Mouse (Mus musculus) limb, embryonic 14.5 days (tissue): ENCODE measurements around the gene Pde1a. TPM values are rescaled to one million over a fixed set of nuclear protein-coding genes. Genes with fewer than 3 reads are reported as not detected.

Source experiments
- ATAC-seq: fragments of 200-750 bp; cut with Nextera tagmentation; 2 replicates; pipeline ENCODE4 v1.8.0; 2017; ENCODE audit warnings: low read depth, moderate number of reproducible peaks, moderate TSS enrichment; ENCODE audit not compliant: low FRiP score
- DNase-seq: peaks from one replicate; pipeline ENCODE4 v3.0.0-alpha.2; 2015; ENCODE audit warnings: low spot score
- H3K27ac ChIP-seq: fragments of 300-500 bp; sonication (generic); replicated peaks from 2 replicates; pipeline ENCODE4 v1.5.1; 2014; ENCODE audit warnings: low read depth, mild to moderate bottlenecking, low read length, moderate library complexity, mixed read lengths
- H3K27me3 ChIP-seq: fragments of 300-500 bp; sonication (generic); 2 replicates; pipeline ENCODE4 v1.6.1; 2014; ENCODE audit warnings: low read length, mixed read lengths; ENCODE audit not compliant: control insufficient read depth, insufficient read depth
- H3K36me3 ChIP-seq: fragments of 300-500 bp; sonication (generic); 2 replicates; pipeline ENCODE4 v1.6.1; 2014; ENCODE audit warnings: mild to moderate bottlenecking, low read length, moderate library complexity, mixed read lengths; ENCODE audit not compliant: control insufficient read depth, insufficient read depth
- H3K4me1 ChIP-seq: fragments of 300-500 bp; sonication (generic); 2 replicates; pipeline ENCODE4 v1.6.1; 2014; ENCODE audit warnings: antibody characterized with exemption, low read length, mixed read lengths; ENCODE audit not compliant: control insufficient read depth, insufficient read depth
- H3K4me2 ChIP-seq: fragments of 300-500 bp; sonication (generic); replicated peaks from 2 replicates; pipeline ENCODE4 v1.6.1; 2014; ENCODE audit warnings: low read depth, mild to moderate bottlenecking, low read length, moderate library complexity; ENCODE audit not compliant: severe bottlenecking
- H3K4me3 ChIP-seq: fragments of 300-500 bp; sonication (generic); replicated peaks from 2 replicates; pipeline ENCODE4 v1.5.1; 2014; ENCODE audit warnings: low read length
- H3K9ac ChIP-seq: fragments of 300-500 bp; sonication (generic); 2 replicates; pipeline ENCODE4 v1.6.1; 2014; ENCODE audit warnings: mild to moderate bottlenecking, low read depth, low read length, moderate library complexity; ENCODE audit not compliant: severe bottlenecking
- H3K9me3 ChIP-seq: fragments of 300-500 bp; sonication (generic); 2 replicates; pipeline ENCODE4 v1.6.1; 2016; ENCODE audit warnings: low read length; ENCODE audit not compliant: control insufficient read depth
- POLR2A ChIP-seq: fragments of 200-500 bp; IDR thresholded peaks from 2 replicates; pipeline ENCODE4 v1.8.0; 2012; ENCODE audit warnings: inconsistent platforms, mild to moderate bottlenecking, moderate library complexity, borderline replicate concordance; ENCODE audit not compliant: insufficient read depth, insufficient read length; ENCODE audit errors: extremely low read depth
- WGBS: fragments of 180-500 bp; shearing (Covaris S2); extraction: QIAGEN DNeasy Blood & Tissue Kit; methylation state at CpG from one replicate; pipeline ENCODE4 v1.1.7; 2014; 5-methylcytosine and 5-hydroxymethylcytosine counted together
- polyA plus RNA-seq, 2 experiments: library from polyadenylated mRNA; depleted of rRNA in 1 of 2; stranded (reverse) in 1 of 2; unstranded in 1 of 2; fragments of >200 nt; fragmentation: Nextera tagmentation in 1 of 2; extraction: Ambion mirVana in 1 of 2; gene quantifications; 2 replicates each; pipeline versions ENCODE4 v1.2.1 to v1.2.3; 2012 to 2014

The Pde1a gene
- polyA plus RNA-seq, 2 experiments = 3.0 to 5.6 TPM

DNA sequence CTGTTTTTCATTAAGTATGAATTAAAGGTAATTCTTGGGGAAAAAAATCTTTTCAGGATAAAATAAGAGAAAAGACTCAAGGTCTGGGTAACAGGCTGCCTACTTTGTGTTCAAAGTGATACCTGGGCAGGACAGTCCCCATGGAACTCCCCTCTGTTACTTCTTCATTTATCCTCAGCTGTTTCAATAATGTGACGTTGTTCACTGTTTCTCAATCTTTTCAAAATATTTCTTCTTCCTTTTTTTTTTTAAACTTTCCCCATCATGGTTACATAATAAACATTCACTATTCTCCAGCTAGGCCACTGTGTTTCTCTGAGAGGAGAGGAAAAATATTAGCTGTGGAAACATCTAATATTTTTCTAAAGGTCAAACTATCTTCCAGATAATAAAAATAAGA is 103.7 kb downstream of the Pde1a start:
- no peak for ATAC-seq
- Histone ChIP-seq H3K27me3 (no peaks in the 10 kb centered on the region), H3K36me3 (no peaks in the 10 kb centered on the region), H3K4me3 (no peak overlapping the region), H3K4me1 (no peaks in the 10 kb centered on the region), H3K9ac (no peak overlapping the region), H3K27ac (no peak overlapping the region), H3K4me2 (no peak overlapping the region), H3K9me3 (no peaks in the 10 kb centered on the region)
- WGBS = 90% methylated on average over 1 of the region's 1 CpGs
- no peak for DNase-seq
- TF ChIP-seq POLR2A = no peak

DNA sequence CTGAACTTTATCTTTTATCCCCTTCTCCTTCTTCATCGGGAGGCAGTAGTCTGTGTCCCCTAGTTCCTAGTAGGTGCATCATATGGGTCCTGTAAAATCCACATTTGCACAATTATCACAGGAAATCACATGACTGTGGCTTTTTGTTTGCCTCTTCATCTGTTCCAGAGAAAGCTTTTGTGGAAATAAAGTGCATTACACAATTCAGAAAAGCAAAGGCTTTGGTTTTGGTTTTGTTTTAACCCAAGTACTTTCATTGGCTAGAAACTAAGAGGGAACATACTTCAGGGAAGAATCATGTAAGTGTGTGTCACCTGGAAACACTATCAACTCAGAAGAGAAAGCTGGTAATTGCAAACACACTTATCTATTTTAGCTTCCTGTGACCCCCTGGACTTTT is 104.2 kb downstream of the Pde1a start:
- Histone ChIP-seq H3K4me1 (no peaks in the 10 kb centered on the region), H3K9ac (no peak overlapping the region), H3K9me3 (no peaks in the 10 kb centered on the region), H3K27me3 (no peaks in the 10 kb centered on the region), H3K36me3 (no peaks in the 10 kb centered on the region), H3K4me3 (no peak overlapping the region), H3K27ac (no peak overlapping the region), H3K4me2 (no peak overlapping the region)
- ATAC-seq (no peak), DNase-seq (no peak)
- no peak for TF ChIP-seq POLR2A
- 71% methylated on average over 1 of the region's 1 CpGs for WGBS

DNA sequence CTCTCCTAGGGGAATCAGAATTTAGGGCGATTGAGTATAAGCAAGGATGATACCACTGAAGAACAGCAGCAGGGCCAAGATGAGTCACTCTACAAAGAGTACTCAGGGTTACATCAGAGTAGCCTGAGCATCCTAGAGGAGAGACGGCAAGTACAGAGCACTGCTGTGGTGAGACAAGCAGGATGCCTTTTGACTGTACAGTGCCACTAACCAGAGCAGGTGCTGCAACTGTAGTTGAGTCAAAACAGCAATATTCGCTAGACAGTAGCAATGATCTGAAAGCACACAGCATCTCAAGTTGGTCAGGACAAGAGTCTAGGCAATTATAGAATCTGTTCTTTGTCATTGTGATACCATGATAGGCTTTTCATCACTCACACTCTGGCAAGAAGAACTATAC is 115.1 kb downstream of the Pde1a start:
- no peaks in the 10 kb centered on the region for H3K9me3 ChIP-seq
- H3K27ac ChIP-seq = no peak overlapping the region
- H3K27me3 ChIP-seq = no peaks in the 10 kb centered on the region
- H3K4me2 ChIP-seq = no peak overlapping the region
- no peak for DNase-seq
- WGBS = 84% methylated on average over 3 of the region's 3 CpGs
- TF ChIP-seq POLR2A = no peak
- no peaks in the 10 kb centered on the region for H3K36me3 ChIP-seq
- H3K9ac ChIP-seq = no peak overlapping the region
- H3K4me3 ChIP-seq = no peak overlapping the region
- no peaks in the 10 kb centered on the region for H3K4me1 ChIP-seq
- ATAC-seq = no peak

DNA sequence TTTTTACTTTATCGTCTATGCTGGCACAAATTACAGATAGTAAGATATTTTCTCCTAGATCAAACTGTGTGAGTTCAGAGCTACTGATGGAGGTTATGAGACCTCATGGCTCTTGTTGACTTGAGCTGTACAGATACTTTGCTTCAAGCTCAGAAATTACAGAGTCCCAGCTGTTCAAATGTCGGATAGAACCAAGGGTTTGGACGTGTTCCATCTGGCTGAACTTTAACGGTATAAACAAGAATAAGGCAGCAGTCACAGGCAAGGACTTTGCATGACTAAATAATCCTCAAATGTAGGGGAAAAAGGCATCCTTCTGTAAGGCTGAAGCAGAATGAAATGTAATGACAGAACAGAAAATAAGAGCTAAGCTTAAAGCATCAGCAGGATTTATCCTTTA is 116.2 kb downstream of the Pde1a start:
- Histone ChIP-seq H3K4me2 (no peak overlapping the region), H3K9ac (no peak overlapping the region), H3K4me1 (no peaks in the 10 kb centered on the region), H3K36me3 (no peaks in the 10 kb centered on the region), H3K27me3 (no peaks in the 10 kb centered on the region), H3K9me3 (no peaks in the 10 kb centered on the region), H3K4me3 (no peak overlapping the region), H3K27ac (no peak overlapping the region; the same call in 1 of the 2 replicates)
- DNase-seq (peak; percentile 68), ATAC-seq (no peak)
- 59% methylated on average over 4 of the region's 4 CpGs for WGBS
- TF ChIP-seq POLR2A = no peak

DNA sequence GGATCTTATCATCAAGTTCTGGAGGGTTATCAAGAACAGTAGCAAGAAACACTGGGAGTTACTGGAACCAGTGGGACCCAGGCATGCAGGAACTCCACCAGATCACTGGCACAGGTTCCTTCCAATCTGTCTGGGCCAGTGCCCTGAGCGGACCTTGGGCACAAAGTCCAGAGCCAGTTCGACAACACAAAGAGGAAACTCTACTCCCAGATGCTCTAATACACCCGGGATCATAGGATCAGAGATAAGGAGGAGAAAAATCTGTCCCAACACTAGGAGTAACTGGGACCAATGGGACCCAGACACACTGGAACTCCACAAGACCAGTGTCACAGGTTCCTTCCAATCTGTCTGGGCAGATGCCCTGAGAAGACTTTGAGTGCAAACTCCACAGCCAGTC is 130.1 kb downstream of the Pde1a start:
- no peaks in the 10 kb centered on the region for H3K9me3 ChIP-seq
- DNase-seq (no peak), ATAC-seq (no peak)
- no peak overlapping the region for H3K4me3 ChIP-seq
- WGBS = 91% methylated on average over 3 of the region's 3 CpGs
- no peak overlapping the region for H3K4me2 ChIP-seq
- no peak overlapping the region for H3K9ac ChIP-seq
- no peaks in the 10 kb centered on the region for H3K36me3 ChIP-seq
- TF ChIP-seq POLR2A = no peak
- no peaks in the 10 kb centered on the region for H3K27me3 ChIP-seq
- no peaks in the 10 kb centered on the region for H3K4me1 ChIP-seq
- H3K27ac ChIP-seq = no peak overlapping the region

DNA sequence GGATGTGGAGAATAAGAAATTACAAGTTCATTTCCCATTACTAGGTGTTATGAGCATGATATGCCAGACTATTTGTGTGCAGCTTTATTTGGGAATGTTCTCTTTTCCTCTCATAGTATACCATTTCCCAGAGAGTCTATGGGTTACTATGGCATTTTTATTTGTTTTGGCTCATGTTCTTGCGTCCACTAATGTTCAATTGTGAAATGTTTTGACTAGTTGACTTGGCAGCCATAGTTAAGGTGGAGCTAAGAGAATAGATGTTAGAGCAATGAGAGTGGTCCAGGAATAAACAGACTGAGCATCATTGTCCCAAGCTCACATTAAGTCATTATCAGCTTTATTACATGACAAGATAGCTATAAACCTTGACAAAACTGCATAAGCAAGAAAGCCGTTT is 130.8 kb downstream of the Pde1a start:
- H3K9me3 ChIP-seq = no peaks in the 10 kb centered on the region
- no peak for TF ChIP-seq POLR2A
- no peaks in the 10 kb centered on the region for H3K27me3 ChIP-seq
- H3K4me1 ChIP-seq = no peaks in the 10 kb centered on the region
- no peak for DNase-seq
- WGBS = 83% methylated on average over 2 of the region's 2 CpGs
- H3K36me3 ChIP-seq = no peaks in the 10 kb centered on the region
- no peak overlapping the region for H3K9ac ChIP-seq
- no peak overlapping the region for H3K4me3 ChIP-seq
- no peak for ATAC-seq
- H3K4me2 ChIP-seq = no peak overlapping the region
- H3K27ac ChIP-seq = no peak overlapping the region
